Mouse (Mus musculus): ENCODE results near the gene Slc30a2. TPM values are rescaled to one million over a fixed set of nuclear protein-coding genes. Genes with fewer than 3 reads are reported as not detected.

Slc30a2 gene
- polyA plus RNA-seq, 1 experiment, result 0.51 TPM

- H3K4me3 ChIP-seq (replicated peaks; ENCODE audit: extremely low read depth, low read depth, low read length), result no peak overlapping the region
- H3K4me1 ChIP-seq (ENCODE audit: control insufficient read depth, insufficient read depth, low read length), result no peaks in the 10 kb centered on the region
- WGBS, result 11% methylated on average over 5 of the region's 5 CpGs
- TF ChIP-seq CTCF (IDR thresholded peaks at IDR 0.05; ENCODE audit: insufficient read depth, low read length), result peak; percentile 89
- TF ChIP-seq POLR2A (IDR thresholded peaks at IDR 0.05; ENCODE audit: borderline replicate concordance, extremely low read depth, low read depth, low read length), result no peak
- DNase-seq, result peak; percentile 69
Measured at GRCm38 (mm10) chr4:134388397-134388796, 45.4 kb downstream of the Slc30a2 start.

- 91% methylated on average over 1 of the region's 1 CpGs for WGBS
- Histone ChIP-seq H3K4me3 (replicated peaks; ENCODE audit: extremely low read depth, low read depth, low read length) (no peak overlapping the region), H3K4me1 (ENCODE audit: control insufficient read depth, insufficient read depth, low read length) (peaks cover 2% of the 10 kb centered on the region; the same call in 1 of the 2 replicates)
- DNase-seq, result no peak
- TF ChIP-seq CTCF (IDR thresholded peaks at IDR 0.05; ENCODE audit: insufficient read depth, low read length) (no peak), POLR2A (IDR thresholded peaks at IDR 0.05; ENCODE audit: borderline replicate concordance, extremely low read depth, low read depth, low read length) (no peak)
Measured at GRCm38 (mm10) chr4:134391636-134392035, 48.7 kb downstream of the Slc30a2 start.

GRCm38 (mm10) chr4:134392595-134392994 lies 49.6 kb downstream of the Slc30a2 start:
- Histone ChIP-seq H3K4me1 (ENCODE audit: control insufficient read depth, insufficient read depth, low read length) (peaks cover 2% of the 10 kb centered on the region), H3K4me3 (replicated peaks; ENCODE audit: extremely low read depth, low read depth, low read length) (no peak overlapping the region)
- TF ChIP-seq POLR2A (IDR thresholded peaks at IDR 0.05; ENCODE audit: borderline replicate concordance, extremely low read depth, low read depth, low read length), result no peak
- no peak for TF ChIP-seq CTCF (IDR thresholded peaks at IDR 0.05; ENCODE audit: insufficient read depth, low read length)
- DNase-seq, result no peak
- 12% methylated on average over 8 of the region's 8 CpGs for WGBS

- WGBS, result 19% methylated on average over 12 of the region's 12 CpGs
- TF ChIP-seq CTCF (IDR thresholded peaks at IDR 0.05; ENCODE audit: insufficient read depth, low read length) (peak; percentile 17; the same call in 1 of the 2 replicates), POLR2A (IDR thresholded peaks at IDR 0.05; ENCODE audit: borderline replicate concordance, extremely low read depth, low read depth, low read length) (no peak)
- Histone ChIP-seq H3K4me1 (ENCODE audit: control insufficient read depth, insufficient read depth, low read length) (peaks cover 3% of the 10 kb centered on the region), H3K4me3 (replicated peaks; ENCODE audit: extremely low read depth, low read depth, low read length) (no peak overlapping the region)
- peak; percentile 39 for DNase-seq
Measured at GRCm38 (mm10) chr4:134393026-134393425, 50.0 kb downstream of the Slc30a2 start.

GRCm38 (mm10) chr4:134395142-134395541 lies 52.2 kb downstream of the Slc30a2 start:
- 87% methylated on average over 7 of the region's 7 CpGs for WGBS
- Histone ChIP-seq H3K4me1 (ENCODE audit: control insufficient read depth, insufficient read depth, low read length) (peaks cover 5% of the 10 kb centered on the region), H3K4me3 (replicated peaks; ENCODE audit: extremely low read depth, low read depth, low read length) (no peak overlapping the region)
- no peak for DNase-seq
- no peak for TF ChIP-seq POLR2A (IDR thresholded peaks at IDR 0.05; ENCODE audit: borderline replicate concordance, extremely low read depth, low read depth, low read length)
- no peak for TF ChIP-seq CTCF (IDR thresholded peaks at IDR 0.05; ENCODE audit: insufficient read depth, low read length)

GRCm38 (mm10) chr4:134395977-134396825 lies 53.2 kb downstream of the Slc30a2 start, which contains the start of gene Pafah2:
Gene Pafah2 (plus strand): TSS chr4:134396320.
- WGBS, result under 1% methylated on average over 31 of the region's 31 CpGs
- DNase-seq, result peak; percentile 87
- peak; percentile 93 for TF ChIP-seq CTCF (IDR thresholded peaks at IDR 0.05; ENCODE audit: insufficient read depth, low read length)
- TF ChIP-seq POLR2A (IDR thresholded peaks at IDR 0.05; ENCODE audit: borderline replicate concordance, extremely low read depth, low read depth, low read length), result peak; percentile 34; the same call in 1 of the 2 replicates
- Histone ChIP-seq H3K4me1 (ENCODE audit: control insufficient read depth, insufficient read depth, low read length) (peaks cover 5% of the 10 kb centered on the region), H3K4me3 (replicated peaks; ENCODE audit: extremely low read depth, low read depth, low read length) (peak within 1 kb of the TSS; percentile 84)

- H3K4me1 ChIP-seq (ENCODE audit: control insufficient read depth, insufficient read depth, low read length), result peaks cover 6% of the 10 kb centered on the region
- no peak overlapping the region for H3K4me3 ChIP-seq (replicated peaks; ENCODE audit: extremely low read depth, low read depth, low read length)
- TF ChIP-seq CTCF (IDR thresholded peaks at IDR 0.05; ENCODE audit: insufficient read depth, low read length) (no peak), POLR2A (IDR thresholded peaks at IDR 0.05; ENCODE audit: borderline replicate concordance, extremely low read depth, low read depth, low read length) (no peak; the same call in 1 of the 2 replicates)
- WGBS, result 16% methylated on average over 7 of the region's 7 CpGs
- DNase-seq, result peak; percentile 73
Measured at GRCm38 (mm10) chr4:134397121-134397520, 54.1 kb downstream of the Slc30a2 start.

- peaks cover 12% of the 10 kb centered on the region for H3K4me1 ChIP-seq (ENCODE audit: control insufficient read depth, insufficient read depth, low read length)
- peak overlapping the region; percentile 30 for H3K4me3 ChIP-seq (replicated peaks; ENCODE audit: extremely low read depth, low read depth, low read length)
- TF ChIP-seq POLR2A (IDR thresholded peaks at IDR 0.05; ENCODE audit: borderline replicate concordance, extremely low read depth, low read depth, low read length), result no peak
- WGBS, result 77% methylated on average over 9 of the region's 9 CpGs
- DNase-seq, result no peak
Measured at GRCm38 (mm10) chr4:134397732-134398131, 54.8 kb downstream of the Slc30a2 start.

- no peak for DNase-seq
- H3K4me1 ChIP-seq (ENCODE audit: control insufficient read depth, insufficient read depth, low read length), result peaks cover 13% of the 10 kb centered on the region
- no peak overlapping the region for H3K4me3 ChIP-seq (replicated peaks; ENCODE audit: extremely low read depth, low read depth, low read length)
- WGBS, result 40% methylated on average over 5 of the region's 5 CpGs
- TF ChIP-seq CTCF (IDR thresholded peaks at IDR 0.05; ENCODE audit: insufficient read depth, low read length), result no peak
- TF ChIP-seq POLR2A (IDR thresholded peaks at IDR 0.05; ENCODE audit: borderline replicate concordance, extremely low read depth, low read depth, low read length), result no peak
Measured at GRCm38 (mm10) chr4:134400206-134400605, 57.2 kb downstream of the Slc30a2 start.
